Mouse (Mus musculus) midbrain, embryonic 11.5 days (tissue): Measurements from ENCODE around the gene Samm50. TPM values are rescaled to one million over a fixed set of nuclear protein-coding genes. Genes with fewer than 3 reads are reported as not detected.
"Not testable (repeated sequence)": the region's sequence is repeated elsewhere in the genome, so short reads cannot be mapped to it uniquely, and the experiment has no call there.

Experiments
- ATAC-seq: fragments of 200-750 bp; cut with Nextera tagmentation; 2 replicates; pipeline ENCODE4 v1.8.0; 2017; ENCODE audit warnings: moderate TSS enrichment, moderate library complexity; ENCODE audit not compliant: low FRiP score
- DNase-seq: peaks from one replicate; pipeline ENCODE4 v3.0.0; 2015; ENCODE audit warnings: low spot score; ENCODE audit errors: missing footprints
- H3K27ac ChIP-seq: fragments of 300-500 bp; sonication (generic); 2 replicates; pipeline ENCODE4 v1.5.1; 2014; ENCODE audit warnings: low read depth, low read length
- H3K27me3 ChIP-seq: fragments of 300-500 bp; sonication (generic); 2 replicates; pipeline ENCODE4 v1.6.1; 2014; ENCODE audit warnings: mild to moderate bottlenecking, low read length, moderate library complexity, mixed read lengths; ENCODE audit not compliant: control insufficient read depth, insufficient read depth
- H3K36me3 ChIP-seq: fragments of 300-500 bp; sonication (generic); 2 replicates; pipeline ENCODE4 v1.6.1; 2014; ENCODE audit warnings: mild to moderate bottlenecking, low read length, moderate library complexity, mixed read lengths; ENCODE audit not compliant: control insufficient read depth, insufficient read depth
- H3K4me1 ChIP-seq: fragments of 300-500 bp; sonication (generic); 2 replicates; pipeline ENCODE4 v1.6.1; 2014; ENCODE audit warnings: low read length; ENCODE audit not compliant: control insufficient read depth, insufficient read depth
- H3K4me2 ChIP-seq: fragments of 300-500 bp; sonication (generic); 2 replicates; pipeline ENCODE4 v1.6.1; 2014; ENCODE audit warnings: mild to moderate bottlenecking, moderate library complexity
- H3K4me3 ChIP-seq: fragments of 300-500 bp; sonication (generic); 2 replicates; pipeline ENCODE4 v1.5.1; 2014; ENCODE audit warnings: low read depth, low read length
- H3K9ac ChIP-seq: fragments of 300-500 bp; sonication (generic); 2 replicates; pipeline ENCODE4 v1.6.1; 2014; ENCODE audit warnings: low read length
- H3K9me3 ChIP-seq: fragments of 300-500 bp; sonication (generic); 2 replicates; pipeline ENCODE4 v1.6.1; 2016; ENCODE audit warnings: low read length; ENCODE audit not compliant: control insufficient read depth
- WGBS: fragments of 180-500 bp; shearing (Covaris S2); extraction: QIAGEN DNeasy Blood & Tissue Kit; methylation state at CpG from one replicate; pipeline ENCODE4 v1.1.7; 2014; 5-methylcytosine and 5-hydroxymethylcytosine counted together
- polyA plus RNA-seq: library from polyadenylated mRNA; unstranded; fragments of >200 nt; fragmentation: Nextera tagmentation; extraction: Ambion mirVana; gene quantifications from 2 replicates; pipeline ENCODE4 v1.2.1, GENCODE M21; 2014

Gene Samm50
- 75.9 and 77.4 TPM in 2 replicates for polyA plus RNA-seq

- peak; percentile 99 for ATAC-seq
- H3K27me3 ChIP-seq, result no peaks in the 10 kb centered on the region
- H3K9ac ChIP-seq, result peak within 1 kb of the TSS; percentile 85
- 4% methylated on average over 48 of the region's 48 CpGs for WGBS
- no peaks in the 10 kb centered on the region for H3K9me3 ChIP-seq
- H3K36me3 ChIP-seq, result peaks cover 4% of the 10 kb centered on the region; the same call in 1 of the 2 replicates
- H3K27ac ChIP-seq, result peak within 1 kb of the TSS; percentile 77
- peak; percentile 97 for DNase-seq
- peaks cover 6% of the 10 kb centered on the region; the same call in 1 of the 2 replicates for H3K4me1 ChIP-seq
- H3K4me3 ChIP-seq, result peak within 1 kb of the TSS; percentile 83
- H3K4me2 ChIP-seq, result peak within 1 kb of the TSS; percentile 65
Observed at GRCm38 (mm10) chr15:84192058-84192791, at the start of gene Samm50. TSS of gene Samm50 (plus strand) at chr15:84192241.

- Histone ChIP-seq H3K27ac (no peak overlapping the region), H3K4me1 (no peaks in the 10 kb centered on the region), H3K9ac (no peak overlapping the region), H3K36me3 (no peaks in the 10 kb centered on the region), H3K27me3 (no peaks in the 10 kb centered on the region), H3K4me3 (no peak overlapping the region), H3K9me3 (no peaks in the 10 kb centered on the region), H3K4me2 (no peak overlapping the region)
- ATAC-seq (no peak), DNase-seq (no peak)
- WGBS, result 93% methylated on average over 2 of the region's 2 CpGs
Observed at GRCm38 (mm10) chr15:84156158-84156557, 35.9 kb upstream of the Samm50 start.

DNA sequence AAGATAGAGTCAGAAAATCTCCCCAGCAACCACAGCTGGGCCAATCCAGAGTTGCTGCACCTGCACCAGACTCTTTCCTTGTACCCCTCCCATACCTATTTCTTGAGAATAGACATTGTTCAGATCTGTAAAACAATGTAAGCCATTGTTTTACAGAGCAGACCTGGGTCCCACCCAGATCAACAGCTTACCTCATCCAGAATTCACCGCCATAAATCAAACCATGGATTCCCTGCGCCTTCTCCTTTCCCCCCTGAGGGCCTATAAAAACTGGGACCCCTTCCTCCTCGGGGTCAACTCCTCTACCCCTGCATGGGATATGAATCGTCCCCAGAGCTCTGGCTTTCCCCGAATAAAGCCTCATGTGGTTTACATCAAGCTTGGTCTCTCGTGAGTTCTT lies 34.5 kb upstream of the Samm50 start:
- H3K4me2 ChIP-seq, H3K4me3 ChIP-seq, DNase-seq, H3K4me1 ChIP-seq, H3K36me3 ChIP-seq, H3K9ac ChIP-seq, ATAC-seq, H3K9me3 ChIP-seq, H3K27me3 ChIP-seq, H3K27ac ChIP-seq: not testable (repeated sequence)
- 89% methylated on average over 6 of the region's 6 CpGs for WGBS

GRCm38 (mm10) chr15:84161871-84162270 lies 30.2 kb upstream of the Samm50 start:
- Histone ChIP-seq H3K4me1 (no peaks in the 10 kb centered on the region), H3K27ac (no peak overlapping the region), H3K27me3 (no peaks in the 10 kb centered on the region), H3K36me3 (no peaks in the 10 kb centered on the region), H3K4me3 (no peak overlapping the region), H3K9me3 (no peaks in the 10 kb centered on the region), H3K4me2 (no peak overlapping the region), H3K9ac (no peak overlapping the region)
- no peak for ATAC-seq
- 85% methylated on average over 6 of the region's 6 CpGs for WGBS
- DNase-seq, result no peak

- Histone ChIP-seq H3K27me3 (no peaks in the 10 kb centered on the region), H3K9me3 (no peaks in the 10 kb centered on the region), H3K9ac (no peak overlapping the region), H3K4me3 (no peak overlapping the region), H3K4me1 (peaks cover 17% of the 10 kb centered on the region), H3K36me3 (no peaks in the 10 kb centered on the region), H3K27ac (no peak overlapping the region), H3K4me2 (no peak overlapping the region)
- WGBS, result 73% methylated on average over 6 of the region's 6 CpGs
- DNase-seq (peak; percentile 84), ATAC-seq (no peak)
Observed at GRCm38 (mm10) chr15:84166818-84167217, 25.2 kb upstream of the Samm50 start.

DNA sequence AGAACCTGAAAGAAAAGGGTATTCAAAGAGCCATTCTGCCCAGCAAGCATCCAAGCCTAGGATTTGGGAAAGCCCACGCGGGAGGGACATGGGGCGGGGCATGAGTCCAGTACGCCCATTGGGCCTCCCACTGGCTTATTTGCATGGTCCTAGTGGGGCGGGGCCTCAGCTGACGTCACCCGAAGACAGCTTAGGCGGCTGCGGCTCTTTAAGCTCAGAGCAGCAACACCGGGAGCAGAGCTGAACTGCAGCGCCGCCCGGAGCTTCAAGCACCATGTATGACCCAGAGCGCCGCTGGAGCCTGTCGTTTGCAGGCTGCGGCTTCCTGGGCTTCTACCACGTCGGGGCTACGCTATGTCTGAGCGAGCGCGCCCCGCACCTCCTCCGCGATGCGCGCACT lies 24.4 kb upstream of the Samm50 start, which contains the start of gene Pnpla3:
Pnpla3 (plus strand) TSS at position 238 of the 400 bp plus-strand sequence.
- H3K27me3 ChIP-seq, result no peaks in the 10 kb centered on the region
- under 1% methylated on average over 28 of the region's 28 CpGs for WGBS
- peaks cover 17% of the 10 kb centered on the region for H3K4me1 ChIP-seq

GRCm38 (mm10) chr15:84168170-84169161 lies 23.6 kb upstream of the Samm50 start:
- 2% methylated on average over 28 of the region's 28 CpGs for WGBS
- Histone ChIP-seq H3K27ac (no peak overlapping the region; the same call in 1 of the 2 replicates), H3K36me3 (no peaks in the 10 kb centered on the region), H3K4me2 (peak overlapping the region; percentile 97), H3K4me3 (peak overlapping the region; percentile 49), H3K4me1 (peaks cover 17% of the 10 kb centered on the region), H3K9me3 (no peaks in the 10 kb centered on the region), H3K27me3 (no peaks in the 10 kb centered on the region), H3K9ac (peak overlapping the region; percentile 67)
- DNase-seq (peak; percentile 93), ATAC-seq (peak; percentile 45)

More for the DNA sequence above, 24.4 kb upstream of the Samm50 start, which contains the start of gene Pnpla3:
- H3K36me3 ChIP-seq, result no peaks in the 10 kb centered on the region
- peak within 1 kb of the TSS; percentile 67 for H3K9ac ChIP-seq
- ATAC-seq (peak; percentile 97), DNase-seq (peak; percentile 100)
- H3K4me3 ChIP-seq, result peak within 1 kb of the TSS; percentile 49
- no peaks in the 10 kb centered on the region for H3K9me3 ChIP-seq
- H3K4me2 ChIP-seq, result peak within 1 kb of the TSS; percentile 97
- peak within 1 kb of the TSS; percentile 44; the same call in 1 of the 2 replicates for H3K27ac ChIP-seq

- Histone ChIP-seq H3K9me3 (no peaks in the 10 kb centered on the region), H3K4me2 (no peak overlapping the region), H3K27me3 (no peaks in the 10 kb centered on the region), H3K9ac (no peak overlapping the region), H3K36me3 (no peaks in the 10 kb centered on the region), H3K27ac (no peak overlapping the region), H3K4me1 (peaks cover 17% of the 10 kb centered on the region), H3K4me3 (no peak overlapping the region)
- DNase-seq, result no peak
- 54% methylated on average over 1 of the region's 1 CpGs for WGBS
- no peak for ATAC-seq
Observed at GRCm38 (mm10) chr15:84169511-84169910, 22.5 kb upstream of the Samm50 start.
